Mouse (Mus musculus): ENCODE measurements around the gene Gpatch2.

Gene Gpatch2

DNA sequence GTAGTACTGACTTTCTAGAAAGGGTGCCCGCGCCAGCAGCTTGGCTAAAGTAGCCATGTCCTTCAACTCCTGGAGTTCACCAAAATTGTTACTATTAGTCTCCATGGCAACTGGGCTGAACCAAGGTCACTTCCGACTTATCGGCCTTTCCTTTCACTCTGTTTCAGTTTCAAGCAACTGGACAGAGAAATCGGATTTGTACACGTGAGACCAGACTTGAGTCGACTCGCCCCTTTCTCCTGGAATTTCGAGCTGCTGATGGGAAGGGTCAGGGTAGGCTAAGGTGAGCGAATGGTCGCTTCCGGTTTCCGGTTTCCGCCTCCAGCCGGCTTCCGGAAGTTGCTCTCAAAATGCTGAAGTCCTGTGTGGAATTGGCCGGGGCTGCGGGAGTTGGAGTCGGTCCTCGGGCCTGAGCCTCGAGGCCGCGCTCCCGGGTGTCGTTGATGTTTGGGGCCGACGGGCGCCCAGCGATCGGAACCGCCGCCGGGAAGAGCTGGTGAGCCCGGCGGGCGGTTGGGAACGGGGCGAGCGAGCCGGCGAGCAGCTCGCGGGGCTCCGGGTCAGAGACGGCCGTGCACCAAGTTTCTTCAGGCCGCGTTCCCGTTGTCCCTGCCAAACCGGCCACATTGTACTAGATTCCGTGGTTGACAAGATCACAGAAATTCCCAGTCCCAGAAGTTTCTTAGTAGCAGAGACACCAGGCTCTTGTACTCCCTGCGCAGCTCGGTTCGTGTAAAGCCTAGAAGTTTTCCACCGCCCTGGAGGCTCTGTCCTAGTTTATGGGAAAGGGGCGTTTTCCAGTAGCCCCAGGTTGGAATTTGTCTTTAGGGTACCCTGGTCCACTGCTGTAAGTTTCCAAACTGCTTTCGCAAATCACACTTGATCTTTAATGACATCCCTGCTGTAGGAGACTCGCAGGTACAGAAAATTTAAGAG is at the start of gene Gpatch2, which contains the start of gene Spata17:
Gene Gpatch2 (plus strand): TSS at position 328 of the 936 bp plus-strand sequence.
Gene Spata17 (minus strand): TSS at position 285 of the 936 bp plus-strand sequence.
- peak; percentile 75 for DNase-seq

DNA sequence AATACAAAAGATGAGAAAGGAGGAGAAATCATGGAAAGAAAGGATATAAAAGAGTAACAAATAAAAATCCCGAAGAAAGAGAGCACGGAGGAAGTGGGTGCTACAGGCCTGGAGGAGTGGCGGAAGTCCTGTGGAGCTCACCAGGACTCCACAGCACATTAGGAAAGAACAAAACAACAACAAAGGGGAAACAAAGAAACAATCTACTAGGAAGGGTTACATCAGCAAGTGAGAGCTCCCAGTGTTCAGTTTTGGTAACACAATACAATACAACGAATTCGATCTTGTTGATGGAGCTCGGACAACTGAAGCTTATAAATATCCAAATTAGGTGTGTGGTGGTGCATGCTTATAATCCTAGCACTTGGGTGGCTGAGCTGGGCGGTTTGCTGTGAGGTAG is 45.7 kb upstream of the Gpatch2 start:
- no peak for DNase-seq

DNA sequence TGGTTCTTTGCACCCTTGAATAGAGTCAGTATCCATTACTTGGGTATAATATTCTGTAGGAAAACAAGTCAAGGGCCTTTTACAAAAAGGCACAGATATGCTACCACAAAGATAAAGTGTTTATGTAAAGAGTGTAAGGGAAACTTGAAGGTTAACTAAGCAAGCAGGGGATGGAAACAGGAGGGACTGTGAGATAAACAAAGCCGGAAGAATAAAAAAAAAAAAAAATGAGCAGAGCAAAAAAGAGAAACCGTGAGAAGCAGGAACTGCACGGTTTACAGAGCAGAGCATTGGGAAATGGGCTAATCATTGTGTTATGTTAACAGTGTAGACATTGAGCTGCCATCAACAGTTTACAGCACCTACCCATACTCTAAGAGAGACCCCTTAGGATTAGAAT is 44.9 kb upstream of the Gpatch2 start:
- no peak for DNase-seq

DNA sequence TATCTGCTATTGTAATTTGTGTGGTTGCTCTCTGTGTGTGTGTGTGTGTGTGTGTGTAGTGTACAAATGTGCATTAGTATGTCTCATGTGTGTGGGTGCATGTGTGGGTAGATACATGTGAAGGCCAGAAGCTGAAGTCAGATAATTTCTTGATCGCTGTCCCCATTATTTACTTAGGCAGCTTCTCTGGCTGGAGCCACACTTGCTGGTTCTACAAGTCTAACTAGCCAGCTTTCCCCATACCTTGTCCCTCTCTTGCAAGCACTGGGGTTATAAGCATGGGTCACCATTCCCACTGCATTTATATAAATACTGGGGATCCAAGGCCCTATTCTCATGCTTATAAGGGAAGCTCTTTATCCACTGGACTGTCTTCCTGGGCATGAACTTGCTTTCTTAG is 39.3 kb upstream of the Gpatch2 start:
- no peak for DNase-seq

DNA sequence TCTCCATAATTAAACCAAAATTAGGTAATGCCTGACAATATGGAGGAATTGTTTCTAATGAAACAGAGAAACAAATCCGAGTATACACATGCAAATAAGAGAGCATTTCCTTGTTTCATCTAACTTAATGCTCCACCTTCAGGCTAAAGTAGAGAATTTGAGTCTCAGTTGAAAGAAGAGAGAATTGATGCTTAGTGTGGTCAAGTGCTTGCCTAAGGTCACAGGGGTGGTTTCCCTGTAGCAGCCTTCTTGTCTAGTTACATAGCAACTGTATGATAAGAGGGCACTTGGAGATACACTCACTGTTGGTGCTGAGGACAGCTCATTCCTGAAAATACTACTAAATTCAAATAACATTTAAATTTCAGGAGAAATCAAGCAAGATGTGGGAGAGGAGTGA is 36.8 kb upstream of the Gpatch2 start:
- no peak for DNase-seq

DNA sequence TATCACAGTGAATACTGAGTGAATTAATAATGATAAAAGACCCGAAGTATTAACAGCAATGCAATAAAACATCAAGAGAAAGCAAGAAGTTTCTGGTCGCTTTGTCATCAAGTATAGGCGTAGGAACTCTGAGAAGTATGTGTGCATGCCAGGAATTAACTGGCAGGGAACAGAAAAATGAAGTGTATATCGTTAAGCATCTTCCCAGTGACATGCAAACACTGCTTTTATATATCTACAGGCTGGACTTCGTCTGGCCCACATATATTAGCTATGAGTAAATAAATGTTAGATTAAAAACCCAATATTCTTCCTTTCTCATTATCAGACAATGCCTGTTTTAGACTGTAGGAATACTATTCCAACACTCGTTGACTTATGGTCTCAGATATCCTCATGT is 9.8 kb upstream of the Gpatch2 start:
- DNase-seq = no peak

DNA sequence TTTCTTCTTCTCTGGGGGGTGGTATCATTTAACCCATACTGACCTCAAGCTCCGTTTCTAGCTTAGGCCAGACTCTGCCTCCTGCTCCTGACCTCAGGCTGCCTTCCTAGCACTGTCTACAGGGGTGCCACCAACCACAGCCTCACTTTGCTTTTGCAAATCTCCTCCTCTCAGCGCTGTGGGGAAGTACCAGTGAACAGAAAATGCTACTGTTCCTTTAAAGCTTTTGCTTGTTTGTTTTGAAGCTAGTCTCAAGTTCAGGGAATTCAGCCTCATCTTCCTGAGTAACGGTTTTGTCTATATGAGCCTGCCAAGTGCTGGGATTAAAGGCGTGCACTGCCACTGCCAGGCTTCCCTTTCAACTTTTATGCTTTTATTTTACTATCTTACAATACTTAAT is 5.8 kb upstream of the Gpatch2 start:
- DNase-seq = no peak

DNA sequence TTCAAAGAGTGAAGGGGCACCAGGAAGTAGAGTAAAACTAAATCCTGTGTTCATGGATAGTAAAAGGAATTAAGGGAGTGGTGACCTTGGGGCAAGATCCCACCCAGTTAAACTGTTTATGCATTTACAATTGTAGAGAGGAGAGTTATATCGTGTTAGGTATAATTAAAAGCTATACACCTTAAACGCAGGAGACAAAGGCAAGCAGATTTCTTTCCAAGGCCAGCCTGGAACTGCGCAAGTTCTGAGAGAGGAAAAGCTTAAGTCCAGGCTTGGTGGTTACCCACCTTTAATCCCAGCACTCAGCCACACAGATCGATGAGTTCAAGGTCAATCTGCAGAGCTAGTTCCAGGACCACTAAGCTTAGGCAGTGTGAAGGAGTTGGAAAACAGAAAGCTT is 4.6 kb upstream of the Gpatch2 start:
- DNase-seq = no peak

DNA sequence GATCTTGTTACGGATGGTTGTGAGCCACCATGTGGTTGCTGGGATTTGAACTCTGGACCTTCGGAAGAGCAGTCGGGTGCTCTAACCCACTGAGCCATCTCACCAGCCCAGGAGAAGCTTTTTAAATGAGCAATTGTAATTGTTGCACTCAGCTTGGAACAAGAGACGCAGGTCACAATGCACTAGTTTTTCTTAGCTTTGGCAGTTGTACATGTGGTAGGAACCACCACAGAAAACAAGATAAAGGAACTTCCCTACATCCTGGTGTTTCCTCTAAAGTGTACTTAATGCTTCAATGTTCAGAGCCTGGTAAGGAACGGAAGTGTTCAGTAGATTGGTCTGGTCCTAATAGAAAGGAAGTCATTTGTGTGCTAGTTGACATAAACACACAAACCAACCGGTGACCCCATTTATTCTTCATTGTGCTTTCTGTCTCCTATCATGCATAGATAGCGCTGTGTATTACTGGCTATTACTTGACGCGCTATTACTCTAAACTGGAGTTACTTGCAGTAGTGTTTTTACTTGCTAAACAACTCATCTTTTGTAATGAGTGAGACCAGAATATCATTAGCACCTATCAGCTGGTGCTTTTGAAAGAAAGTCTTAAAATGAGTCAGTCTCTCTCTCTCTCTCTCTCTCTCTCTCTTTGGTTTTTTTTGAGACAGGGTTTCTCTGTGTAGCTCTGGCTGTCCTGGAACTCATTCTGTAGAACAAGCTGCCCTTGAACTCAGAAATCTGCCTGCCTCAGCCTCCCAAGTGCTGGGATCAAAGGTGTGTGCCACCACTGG is 1.5 kb downstream of the Gpatch2 start:
- no peak for DNase-seq

DNA sequence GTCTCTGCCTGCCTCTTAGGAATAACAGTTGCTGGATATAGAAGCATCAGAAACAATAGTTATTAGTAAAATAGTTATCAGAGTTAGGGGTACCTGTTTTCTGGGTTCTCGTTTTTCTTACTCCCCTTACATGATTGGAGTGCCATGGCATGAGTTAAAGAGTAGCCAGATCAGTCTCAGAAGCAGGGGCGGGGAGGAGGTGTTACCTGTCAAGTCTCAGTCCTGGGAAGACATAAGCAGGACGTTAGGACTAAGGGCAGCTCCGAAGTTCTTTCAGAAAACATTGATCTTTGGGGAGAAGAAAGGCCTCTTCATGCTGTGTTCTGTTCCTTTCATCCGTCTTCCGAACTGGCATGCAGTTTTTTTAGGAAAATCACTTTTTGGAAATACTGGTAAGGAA is 5.4 kb downstream of the Gpatch2 start:
- no peak for DNase-seq

DNA sequence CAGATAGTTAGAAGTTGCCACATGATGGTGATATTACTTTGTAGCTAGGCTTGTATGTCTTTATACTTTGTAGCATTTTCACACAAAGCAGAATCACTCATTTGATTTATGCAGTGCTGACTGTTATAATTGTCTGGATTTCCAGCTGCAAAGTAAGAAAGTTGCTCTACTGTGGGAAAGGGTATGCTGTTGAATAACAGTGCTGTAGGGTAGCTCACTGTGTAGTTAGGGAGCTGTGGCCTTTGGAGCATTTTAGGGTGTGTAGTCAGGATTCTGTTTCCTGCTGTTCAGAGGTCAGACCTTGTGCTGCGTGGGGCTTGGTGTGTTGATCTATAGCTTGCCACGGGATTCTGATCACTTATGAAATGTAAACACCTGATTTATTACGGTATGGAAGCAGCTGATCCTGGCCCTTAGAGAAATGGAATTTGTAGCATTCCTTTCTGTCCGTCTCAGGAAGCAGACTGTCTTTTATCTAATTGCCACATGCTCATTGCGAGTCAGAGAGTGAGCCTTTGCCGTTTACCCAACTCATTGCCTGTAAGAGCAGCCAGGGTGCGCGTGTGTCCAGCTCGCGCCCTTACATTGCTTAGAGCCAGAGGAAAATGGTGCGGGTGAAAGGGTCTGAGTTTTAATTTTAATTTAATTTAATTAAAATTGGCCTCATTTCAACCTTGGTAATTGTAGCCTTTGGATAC is 11.2 kb downstream of the Gpatch2 start:
- DNase-seq = no peak

DNA sequence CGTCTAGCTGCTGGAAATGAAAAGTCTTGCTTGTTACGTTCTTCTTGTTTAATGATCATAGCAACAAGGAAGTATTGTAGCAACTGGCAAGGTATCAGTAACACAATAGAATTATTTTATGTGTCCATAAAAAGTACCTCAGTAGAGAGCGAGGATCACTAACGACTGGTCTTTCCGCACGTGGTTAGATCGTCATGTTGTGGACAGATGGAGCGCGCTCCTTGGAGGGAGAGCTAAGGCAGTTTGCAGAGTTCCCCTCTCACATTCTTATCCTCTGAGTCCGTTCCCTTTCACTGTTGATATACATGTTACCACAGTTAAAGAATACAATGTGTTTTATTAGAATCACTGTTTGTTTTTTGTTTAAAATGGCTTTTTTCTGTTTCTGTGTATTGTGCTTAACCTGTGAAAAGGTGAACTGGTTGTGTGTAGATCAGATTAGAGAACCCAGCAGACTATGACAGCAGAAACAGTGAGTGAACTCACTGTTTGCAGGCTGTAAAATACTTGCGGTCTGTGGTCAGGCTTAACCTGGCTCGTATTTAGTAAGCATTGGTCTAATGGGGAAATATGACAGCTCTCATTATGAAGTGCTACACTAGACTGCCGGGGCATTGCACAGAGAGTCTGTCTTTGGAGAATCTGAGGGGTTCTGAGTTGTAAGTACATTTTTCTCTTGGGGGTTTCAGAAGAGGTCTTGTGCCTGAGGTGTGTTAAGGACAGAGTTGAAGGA is 13.3 kb downstream of the Gpatch2 start:
- no peak for DNase-seq

DNA sequence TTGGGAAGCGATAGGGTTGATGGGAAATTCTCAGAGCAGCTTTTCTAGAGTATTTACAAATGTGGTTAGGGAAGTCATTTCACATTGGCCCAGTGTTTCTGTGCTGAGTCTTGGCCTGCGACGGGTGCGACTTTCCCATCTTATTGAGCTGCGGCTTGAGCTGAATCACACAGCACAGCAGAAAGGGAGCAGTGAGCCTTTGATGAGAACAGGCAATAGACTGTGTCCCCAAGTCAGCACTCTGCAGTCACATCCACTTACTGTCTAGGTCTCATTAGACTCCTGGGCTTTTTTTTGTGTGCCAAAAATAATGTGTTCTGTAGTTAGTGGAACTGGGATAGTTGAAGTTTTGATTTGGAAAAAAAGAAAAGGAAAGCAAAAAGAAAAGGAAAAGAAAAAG is 14.9 kb downstream of the Gpatch2 start:
- no peak for DNase-seq

DNA sequence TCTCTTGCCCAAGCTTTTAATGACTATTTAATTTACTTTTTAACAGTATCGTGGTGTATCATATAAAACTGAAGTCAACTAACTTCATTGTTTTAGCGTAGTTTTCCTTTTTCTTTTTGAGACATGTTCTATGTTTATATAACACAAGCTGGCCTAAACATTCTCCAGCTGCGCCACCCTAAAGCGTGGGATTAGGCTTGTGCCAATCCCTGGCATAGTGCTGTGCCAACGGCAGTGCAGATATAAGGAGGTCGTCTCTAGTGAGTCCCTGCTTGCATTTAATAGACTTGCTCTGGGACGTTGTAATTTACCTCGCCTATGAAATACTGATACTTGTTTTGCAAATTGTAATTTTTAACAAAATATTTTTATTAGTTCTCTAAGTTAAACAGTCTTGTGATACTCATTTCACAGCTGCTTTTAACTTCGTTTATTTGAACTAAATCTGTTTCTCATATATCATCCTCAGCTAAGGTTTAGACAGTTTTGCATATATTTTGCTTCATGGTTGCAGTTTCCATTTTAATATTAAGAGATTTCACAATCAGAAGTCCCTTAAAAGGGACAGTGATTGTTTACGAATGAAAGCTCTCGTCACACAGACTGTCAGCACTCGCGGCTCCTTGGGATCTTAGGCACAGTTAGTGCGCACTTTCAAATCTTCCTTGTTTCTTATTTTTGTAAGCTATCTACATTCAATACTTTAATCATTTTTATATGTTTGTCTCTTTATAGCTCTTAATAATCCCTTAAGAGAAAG is 17.1 kb downstream of the Gpatch2 start:
- DNase-seq = no peak

DNA sequence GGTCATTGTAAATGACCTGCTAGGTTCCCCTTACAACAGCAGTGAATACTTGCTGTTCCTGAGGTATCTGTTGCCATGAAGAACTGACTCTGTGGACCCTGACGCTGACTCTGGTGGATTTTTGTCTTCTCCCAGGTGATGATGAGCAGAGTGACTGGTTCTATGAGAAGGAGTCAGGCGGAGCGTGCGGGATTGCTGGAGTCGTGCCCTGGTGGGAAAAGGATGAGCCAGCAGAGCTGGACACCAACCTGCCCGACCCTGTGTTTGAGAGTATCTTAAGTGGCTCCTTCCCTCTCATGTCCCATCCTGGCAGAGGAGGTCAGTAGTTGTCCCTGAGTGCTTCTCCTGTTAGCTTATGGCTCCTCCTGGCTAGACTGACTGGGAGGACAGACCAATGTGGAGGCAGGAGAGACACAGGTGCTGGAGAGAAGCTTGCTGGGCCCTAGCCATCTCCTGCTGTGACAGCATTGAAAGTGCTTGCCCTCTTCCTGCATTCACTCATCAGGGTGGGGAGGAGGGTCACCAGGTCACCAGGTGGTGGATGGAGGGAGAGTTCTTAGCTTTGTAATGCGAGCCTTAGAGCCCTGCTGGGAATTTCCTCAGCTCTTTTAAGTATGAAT is 17.8 kb downstream of the Gpatch2 start:
- no peak for DNase-seq

DNA sequence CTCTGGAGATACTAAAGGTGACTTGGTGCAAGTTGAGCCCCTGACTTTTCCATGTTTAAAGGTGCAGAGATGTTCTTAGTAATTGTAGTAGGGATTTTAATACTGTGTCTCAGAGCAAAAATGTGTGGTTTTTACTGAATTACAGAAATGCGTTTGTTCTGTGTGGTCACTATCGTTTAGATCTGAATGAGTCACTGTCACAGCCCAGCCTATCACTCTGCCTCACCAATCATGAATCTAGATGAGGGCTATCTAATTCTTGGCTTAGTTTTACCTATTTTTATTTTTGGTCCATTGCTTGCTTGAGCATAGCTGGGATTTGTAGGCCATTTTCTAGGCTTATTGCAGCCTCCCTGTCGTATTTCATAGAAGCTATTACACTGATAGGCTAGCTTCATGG is 19.9 kb downstream of the Gpatch2 start:
- no peak for DNase-seq

DNA sequence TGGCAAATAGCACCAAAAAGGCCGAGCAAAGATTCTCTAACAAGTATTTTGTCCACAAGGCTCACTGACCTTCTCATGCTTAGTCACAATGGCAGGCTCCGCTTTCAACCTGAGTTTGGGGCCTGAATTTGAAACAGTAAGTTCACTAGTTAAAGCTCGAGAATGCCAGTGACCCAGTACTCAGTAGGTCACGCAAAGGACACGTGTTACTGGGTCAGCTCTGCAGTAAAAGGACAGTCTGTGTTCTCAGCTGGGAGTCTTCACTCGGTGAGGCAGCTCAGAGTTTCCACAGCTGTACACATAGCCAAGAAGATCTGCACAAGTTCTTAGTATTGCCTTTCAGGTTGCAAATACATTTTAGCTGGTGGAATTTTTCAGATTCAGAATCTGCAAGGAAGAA is 21.0 kb downstream of the Gpatch2 start:
- no peak for DNase-seq

DNA sequence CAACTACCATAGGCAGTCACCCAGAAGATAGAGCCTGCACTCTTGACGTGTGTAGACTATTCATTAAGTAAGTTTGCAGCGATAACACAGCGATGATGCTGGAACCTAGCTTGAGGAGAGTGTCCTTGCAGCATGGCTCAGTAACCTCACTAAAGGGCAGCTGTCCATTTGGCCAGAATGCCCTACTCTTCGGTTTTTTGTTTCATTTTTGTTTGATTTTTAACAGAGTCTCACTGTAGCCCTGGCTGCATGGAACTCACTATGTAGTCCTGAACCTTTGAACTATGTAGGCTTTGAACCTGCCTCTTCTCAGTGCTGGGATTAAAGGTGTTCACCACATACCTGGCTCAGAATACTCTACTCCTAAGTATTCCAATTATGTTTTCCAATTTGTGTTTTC is 22.8 kb downstream of the Gpatch2 start:
- DNase-seq = no peak

DNA sequence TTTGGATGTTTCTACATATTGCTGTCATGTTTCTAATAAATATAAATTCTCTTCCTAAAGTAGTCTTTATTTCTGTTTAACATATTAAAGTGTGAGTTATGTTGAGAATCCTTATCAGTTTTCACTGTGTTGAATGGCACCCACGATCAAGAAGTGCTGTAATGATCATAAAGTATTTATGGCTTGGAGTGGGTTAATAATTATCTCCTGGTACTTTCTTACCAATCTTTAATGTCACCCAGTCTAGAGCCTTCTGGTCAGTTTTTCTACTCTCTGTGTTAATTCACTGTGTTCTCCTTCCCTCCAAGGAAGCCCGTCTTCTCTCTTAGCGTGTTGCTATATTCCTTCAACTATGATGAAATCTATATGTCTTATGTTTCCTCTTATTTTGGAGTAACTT is 25.0 kb downstream of the Gpatch2 start:
- DNase-seq = no peak

DNA sequence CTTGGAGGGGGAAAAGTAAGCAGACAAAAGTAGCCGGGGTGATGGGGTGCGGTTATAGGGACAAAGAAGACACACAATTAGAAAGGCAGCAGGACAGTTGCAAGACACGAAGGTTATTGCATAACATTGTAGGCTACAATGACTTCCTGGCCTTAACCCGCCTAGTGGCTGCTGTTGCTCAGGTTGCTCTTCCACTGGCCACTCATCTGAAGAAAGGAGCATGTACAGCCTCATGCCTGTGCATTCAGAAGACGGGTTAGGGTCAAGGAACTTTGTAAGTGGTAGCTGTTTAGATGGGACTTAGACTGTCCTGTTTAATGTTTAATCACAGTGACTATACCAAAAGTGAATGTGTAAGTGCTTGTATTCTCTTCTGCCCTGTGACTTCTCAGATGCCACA is 26.0 kb downstream of the Gpatch2 start:
- DNase-seq = no peak

DNA sequence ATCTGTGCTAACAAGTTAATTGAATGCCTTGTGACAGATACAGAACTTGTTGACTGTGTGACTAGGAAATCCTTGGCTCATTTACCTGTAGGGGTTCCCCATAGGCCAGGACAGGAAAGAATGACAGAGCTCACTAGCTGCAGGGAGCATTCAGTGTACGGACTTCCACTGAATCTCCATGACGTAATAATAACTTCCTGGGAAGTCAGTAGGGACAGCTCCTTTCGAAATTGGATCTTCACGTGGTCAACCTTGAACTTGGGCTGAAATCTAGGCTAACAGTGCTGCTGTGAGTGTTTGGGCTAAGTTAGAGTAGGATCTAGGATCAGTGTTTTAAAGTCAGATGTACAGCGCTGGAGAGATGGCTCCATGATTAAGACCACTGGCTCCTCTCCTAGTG is 29.4 kb downstream of the Gpatch2 start:
- no peak for DNase-seq
